Mouse (Mus musculus): ENCODE data around the gene Fbxw21.

DNA sequence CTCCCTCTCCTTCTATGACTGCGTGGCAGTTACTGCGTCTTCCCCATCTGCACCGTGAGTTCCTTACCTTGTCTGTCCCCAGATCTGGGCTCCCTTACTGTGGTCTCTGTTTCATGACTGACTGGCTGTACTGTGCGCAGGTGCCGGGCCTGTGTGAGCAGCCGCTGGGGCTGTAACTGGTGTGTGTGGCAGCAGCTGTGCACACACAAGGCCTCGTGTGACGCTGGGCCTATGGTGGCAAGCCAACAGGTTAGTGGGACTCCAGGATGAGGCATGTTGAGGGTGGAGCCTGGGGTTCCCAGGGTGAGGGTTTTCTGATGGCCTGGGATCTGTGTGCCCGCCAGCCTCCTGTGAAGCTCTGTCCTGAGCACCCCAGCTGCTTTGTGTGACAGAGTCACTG is 57.8 kb downstream of the Fbxw21 start:
- TF ChIP-seq CTCF (IDR thresholded peaks at IDR 0.05; ENCODE audit: low read depth, low read length) (no peak), EP300 (IDR thresholded peaks at IDR 0.05; ENCODE audit: insufficient read depth, low read depth, low read length) (no peak), POLR2A (IDR thresholded peaks at IDR 0.05; ENCODE audit: insufficient read depth, low read length) (no peak)
